Mouse (Mus musculus): ENCODE results near the gene Foxp1.

DNA sequence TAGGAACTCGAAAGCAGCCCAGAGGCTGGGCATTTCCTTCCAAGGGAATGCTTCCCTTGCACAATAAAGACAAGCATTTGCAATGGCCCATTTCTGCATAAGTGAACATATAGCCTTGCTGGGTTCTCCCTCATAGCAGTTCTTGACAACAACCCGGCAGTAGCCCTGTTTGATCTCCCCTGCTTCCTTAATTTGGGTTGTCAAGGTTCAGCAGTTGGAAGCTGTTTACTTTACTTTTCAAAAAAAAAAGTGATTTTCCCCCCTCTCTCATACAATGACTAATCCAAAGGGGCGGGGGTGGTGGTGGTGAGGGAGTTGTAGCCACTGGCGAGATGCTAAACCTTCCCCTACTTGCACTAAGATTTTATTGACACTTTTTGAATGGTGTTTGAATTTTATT, 3.5 kb downstream of the Foxp1 start:
- TF ChIP-seq GATA1 (IDR thresholded peaks at IDR 0.05; ENCODE audit: borderline replicate concordance, low read length) (no peak), FLI1 (IDR thresholded peaks at IDR 0.05; ENCODE audit: low read length) (no peak)
